Mouse (Mus musculus) CH12.LX (cell line): ENCODE results near the gene Astn2. TPM values are rescaled to one million over a fixed set of nuclear protein-coding genes. Genes with fewer than 3 reads are reported as not detected.

Experiments used
- DNase-seq: peaks from one replicate; pipeline ENCODE4 v3.0.0-alpha.2; 2013; ENCODE audit errors: extremely low read depth
- H3K27ac ChIP-seq: 2 replicates; pipeline ENCODE4 v1.5.1; 2012; ENCODE audit warnings: low read depth, mild to moderate bottlenecking, control low read depth, moderate library complexity; ENCODE audit not compliant: insufficient read depth
- H3K27me3 ChIP-seq: replicated peaks from 2 replicates; pipeline ENCODE3; 2012; ENCODE audit warnings: inconsistent platforms
- H3K36me3 ChIP-seq, 2 experiments: replicated peaks in 1 of 2; 2 replicates each; pipeline versions ENCODE3 to v1.6.1; 2012; ENCODE audit warnings: inconsistent platforms in 1 of 2, low read length in 1 of 2, mild to moderate bottlenecking in 1 of 2, mixed read lengths in 1 of 2, moderate library complexity in 1 of 2; ENCODE audit not compliant: control insufficient read depth in 1 of 2, insufficient read depth in 1 of 2
- H3K4me1 ChIP-seq, 2 experiments: 2 replicates each; pipeline ENCODE4 v1.6.1; 2012; ENCODE audit warnings: inconsistent platforms in 1 of 2, moderate library complexity in 1 of 2; ENCODE audit not compliant: insufficient read depth in 2 of 2, control insufficient read depth in 1 of 2
- H3K4me2 ChIP-seq: 2 replicates; pipeline ENCODE4 v1.6.1; 2012; ENCODE audit warnings: low read depth, mild to moderate bottlenecking, control low read depth; ENCODE audit not compliant: poor library complexity, insufficient read depth, severe bottlenecking
- H3K4me3 ChIP-seq, 3 experiments: fragments of 150-350 bp in 1 of 3; sonication (generic) in 1 of 3; replicated peaks in 1 of 3; 2 replicates each; pipeline versions ENCODE3 to v1.5.1; 2011 to 2012; ENCODE audit warnings: low read depth in 2 of 3, low read length in 2 of 3, mild to moderate bottlenecking in 2 of 3, moderate library complexity in 2 of 3, control low read depth in 1 of 3, improper control_type of control experiment in 1 of 3, inconsistent platforms in 1 of 3, mixed read lengths in 1 of 3; ENCODE audit not compliant: poor library complexity in 1 of 3
- H3K79me2 ChIP-seq: replicated peaks from 2 replicates; pipeline ENCODE4 v1.6.1; 2012; ENCODE audit warnings: mild to moderate bottlenecking, moderate library complexity; ENCODE audit not compliant: control insufficient read depth, poor library complexity, insufficient read depth, severe bottlenecking; ENCODE audit errors: extremely low read depth
- H3K9ac ChIP-seq: 2 replicates; pipeline ENCODE4 v1.6.1; 2012; ENCODE audit warnings: low read depth, mild to moderate bottlenecking, control low read depth, moderate library complexity; ENCODE audit not compliant: insufficient read depth
- H3K9me3 ChIP-seq: replicated peaks from 2 replicates; pipeline ENCODE3; 2012; ENCODE audit warnings: low read length, inconsistent platforms, mixed read lengths
- BHLHE40 ChIP-seq: IDR thresholded peaks from 2 replicates; pipeline ENCODE4 v1.6.1; 2011; ENCODE audit warnings: mild to moderate bottlenecking, low read depth, low read length, improper control_type of control experiment
- CHD2 ChIP-seq: IDR thresholded peaks from 2 replicates; pipeline ENCODE4 v1.6.1; 2011; ENCODE audit warnings: low read length, improper control_type of control experiment
- CTCF ChIP-seq, 2 experiments: IDR thresholded peaks in 1 of 2; conservative IDR thresholded peaks in 1 of 2; 2 replicates each; pipeline ENCODE4 v1.5.1; 2011 to 2012; ENCODE audit warnings: low read depth in 2 of 2, low read length in 2 of 2, improper control_type of control experiment in 1 of 2, inconsistent platforms in 1 of 2, mild to moderate bottlenecking in 1 of 2, moderate library complexity in 1 of 2
- EP300 ChIP-seq: IDR thresholded peaks from 2 replicates; pipeline ENCODE4 v1.6.1; 2011; ENCODE audit warnings: low read length, improper control_type of control experiment
- ETS1 ChIP-seq: conservative IDR thresholded peaks from 2 replicates; pipeline ENCODE4 v1.6.1; 2012; ENCODE audit warnings: low read depth, mild to moderate bottlenecking, inconsistent platforms, low read length, improper control_type of control experiment, moderate library complexity
- HCFC1 ChIP-seq: IDR thresholded peaks from 2 replicates; pipeline ENCODE4 v1.6.1; 2012; ENCODE audit warnings: low read depth, mild to moderate bottlenecking, inconsistent platforms, low read length, improper control_type of control experiment
- IRF4 ChIP-seq: IDR thresholded peaks from 2 replicates; pipeline ENCODE4 v1.6.1; 2014; ENCODE audit warnings: low read depth, mild to moderate bottlenecking, inconsistent platforms, low read length, improper control_type of control experiment
- JUN ChIP-seq: IDR thresholded peaks from 2 replicates; pipeline ENCODE4 v1.6.1; 2011; ENCODE audit warnings: low read depth, mild to moderate bottlenecking, low read length, improper control_type of control experiment, moderate library complexity; ENCODE audit not compliant: insufficient read depth
- KAT2A ChIP-seq: IDR thresholded peaks from 2 replicates; pipeline ENCODE4 v1.6.1; 2012; ENCODE audit warnings: low read length, improper control_type of control experiment, inconsistent platforms; ENCODE audit not compliant: insufficient replicate concordance
- MAZ ChIP-seq: IDR thresholded peaks from 2 replicates; pipeline ENCODE4 v1.6.1; 2012; ENCODE audit warnings: low read depth, mild to moderate bottlenecking, inconsistent platforms, low read length, improper control_type of control experiment, moderate library complexity
- MYC ChIP-seq: IDR thresholded peaks from 2 replicates; pipeline ENCODE4 v1.6.1; 2011; ENCODE audit warnings: low read depth, mild to moderate bottlenecking, improper control_type of control experiment, low read length
- POLR2AphosphoS2 ChIP-seq: IDR thresholded peaks from 2 replicates; pipeline ENCODE4 v1.6.1; 2011; ENCODE audit warnings: low read depth, low read length, improper control_type of control experiment
- RAD21 ChIP-seq: IDR thresholded peaks from 2 replicates; pipeline ENCODE4 v1.6.1; 2011; ENCODE audit warnings: low read depth, mild to moderate bottlenecking, low read length, improper control_type of control experiment, moderate library complexity
- SIN3A ChIP-seq: IDR thresholded peaks from 2 replicates; pipeline ENCODE4 v1.6.1; 2012; ENCODE audit warnings: low read length, improper control_type of control experiment, inconsistent platforms
- SMC3 ChIP-seq: IDR thresholded peaks from 2 replicates; pipeline ENCODE4 v1.6.1; 2011; ENCODE audit warnings: low read depth, low read length, improper control_type of control experiment
- TCF12 ChIP-seq: IDR thresholded peaks from 2 replicates; pipeline ENCODE4 v1.6.1; 2014; ENCODE audit warnings: low read depth, mild to moderate bottlenecking, inconsistent platforms, low read length, improper control_type of control experiment
- ZC3H11A ChIP-seq: IDR thresholded peaks from 2 replicates; pipeline ENCODE4 v1.6.1; 2012; ENCODE audit warnings: low read depth, mild to moderate bottlenecking, inconsistent platforms, low read length, improper control_type of control experiment
- dilution Hi-C: fragments of 300-500 bp; cut with MboI; formaldehyde crosslinking; loops from 2 replicates; pipeline ENCODE4 v1.14.3; 2020; ENCODE audit warnings: low sequenced_read_pairs; ENCODE audit not compliant: extremely low pct_unique_long_range_greater_than_20kb, extremely low pct_ligation_motif_present
- in situ Hi-C: fragments of 300-500 bp; cut with MboI; formaldehyde crosslinking; loops from 3 replicates; pipeline ENCODE4 v1.14.3; 2019; ENCODE audit warnings: low sequenced_read_pairs, low pct_ligation_motif_present, low pct_unique_long_range_greater_than_20kb, mixed read lengths
- polyA plus RNA-seq: library from polyadenylated mRNA; unstranded; fragments of >175 nt; gene quantifications from 2 replicates; pipeline ENCODE4 v1.2.1, GENCODE M21; 2012; ENCODE audit warnings: low read depth; ENCODE audit not compliant: insufficient read length
- total RNA-seq, 2 experiments: library from RNA; depleted of rRNA; stranded (reverse); fragments of 300-350 nt in 1 of 2; fragments of >200 nt in 1 of 2; gene quantifications; 2 replicates each; pipeline ENCODE4 v1.2.3; 2012 to 2014

Gene Astn2
- total and polyA plus RNA-seq, 3 experiments, result not detected

- in situ Hi-C loops (no loop called here), dilution Hi-C loops (no loop called here)
- no peaks in the 10 kb centered on the region for H3K79me2 ChIP-seq
- H3K27me3 ChIP-seq, result no peaks in the 10 kb centered on the region
- no peak overlapping the region for H3K4me2 ChIP-seq
- no peak for TF ChIP-seq ZC3H11A
- no peak for TF ChIP-seq SMC3
- no peak for DNase-seq
- H3K36me3 ChIP-seq, result no peaks in the 10 kb centered on the region
- no peak overlapping the region for H3K27ac ChIP-seq
- no peak overlapping the region for H3K4me3 ChIP-seq
- no peaks in the 10 kb centered on the region for H3K4me1 ChIP-seq
- H3K9ac ChIP-seq, result no peak overlapping the region
- peaks cover 11% of the 10 kb centered on the region for H3K9me3 ChIP-seq
Measured at GRCm38 (mm10) chr4:65672294-65672693, 732.1 kb downstream of the Astn2 start.

- no peak for TF ChIP-seq IRF4
Measured at GRCm38 (mm10) chr4:65671585-65672184, 732.7 kb downstream of the Astn2 start.

GRCm38 (mm10) chr4:65667030-65667610 is 737.3 kb downstream of the Astn2 start:
- no peaks in the 10 kb centered on the region for H3K27me3 ChIP-seq
- no peak overlapping the region for H3K4me3 ChIP-seq
- no peaks in the 10 kb centered on the region for H3K9me3 ChIP-seq
- H3K36me3 ChIP-seq, result no peaks in the 10 kb centered on the region
- dilution Hi-C loops (no loop called here), in situ Hi-C loops (no loop called here)
- H3K4me2 ChIP-seq, result no peak overlapping the region
- H3K9ac ChIP-seq, result no peak overlapping the region
- no peaks in the 10 kb centered on the region for H3K79me2 ChIP-seq
- H3K4me1 ChIP-seq, result no peaks in the 10 kb centered on the region
- TF ChIP-seq CHD2 (no peak), SIN3A (no peak), TCF12 (no peak), MAZ (no peak), RAD21 (no peak), EP300 (no peak), CTCF (conservative IDR thresholded peaks at IDR 0.05 in 1 of 2, IDR thresholded peaks at IDR 0.05 in 1 of 2; ENCODE audit: low read depth in 2 of 2, low read length in 2 of 2) (no peak), ETS1 (no peak), POLR2AphosphoS2 (no peak), KAT2A (no peak), IRF4 (no peak), HCFC1 (no peak), BHLHE40 (no peak), JUN (no peak), MYC (no peak)
- no peak overlapping the region for H3K27ac ChIP-seq
- DNase-seq, result no peak

More at GRCm38 (mm10) chr4:65671585-65672184, 732.7 kb downstream of the Astn2 start:
- Histone ChIP-seq H3K36me3 (no peaks in the 10 kb centered on the region), H3K79me2 (no peaks in the 10 kb centered on the region), H3K9me3 (peaks cover 11% of the 10 kb centered on the region), H3K9ac (no peak overlapping the region), H3K27me3 (no peaks in the 10 kb centered on the region), H3K27ac (no peak overlapping the region), H3K4me2 (no peak overlapping the region), H3K4me1 (no peaks in the 10 kb centered on the region), H3K4me3 (no peak overlapping the region)
- in situ Hi-C loops, result no loop called here
- no peak for DNase-seq
- dilution Hi-C loops, result no loop called here
